Mouse (Mus musculus) C2C12 (cell line): ENCODE measurements around the gene Fgd2.

Source experiments
- CTCF ChIP-seq: IDR thresholded peaks from one replicate; pipeline ENCODE4 v1.5.1; 2011; ENCODE audit not compliant: control insufficient read depth, insufficient read depth, insufficient read length
- FOSL1 ChIP-seq: IDR thresholded peaks from one replicate; pipeline ENCODE4 v1.8.0; 2011; ENCODE audit warnings: mild to moderate bottlenecking, low read length; ENCODE audit not compliant: poor library complexity, insufficient read depth, severe bottlenecking
- MAX ChIP-seq: IDR thresholded peaks from one replicate; pipeline ENCODE4 v1.6.1; 2011; ENCODE audit warnings: mild to moderate bottlenecking, control low read depth
- MYOD1 ChIP-seq: IDR thresholded peaks from one replicate; pipeline ENCODE4 v1.6.1; 2011; ENCODE audit warnings: low read depth; ENCODE audit not compliant: control insufficient read depth, insufficient read length
- MYOG ChIP-seq: IDR thresholded peaks from one replicate; pipeline ENCODE4 v1.6.1; 2011; ENCODE audit not compliant: control insufficient read depth, insufficient read length; ENCODE audit errors: extremely low read depth
- USF1 ChIP-seq: IDR thresholded peaks from one replicate; pipeline ENCODE4 v1.6.1; 2011; ENCODE audit warnings: low read depth, mild to moderate bottlenecking, control low read depth, moderate library complexity

DNA sequence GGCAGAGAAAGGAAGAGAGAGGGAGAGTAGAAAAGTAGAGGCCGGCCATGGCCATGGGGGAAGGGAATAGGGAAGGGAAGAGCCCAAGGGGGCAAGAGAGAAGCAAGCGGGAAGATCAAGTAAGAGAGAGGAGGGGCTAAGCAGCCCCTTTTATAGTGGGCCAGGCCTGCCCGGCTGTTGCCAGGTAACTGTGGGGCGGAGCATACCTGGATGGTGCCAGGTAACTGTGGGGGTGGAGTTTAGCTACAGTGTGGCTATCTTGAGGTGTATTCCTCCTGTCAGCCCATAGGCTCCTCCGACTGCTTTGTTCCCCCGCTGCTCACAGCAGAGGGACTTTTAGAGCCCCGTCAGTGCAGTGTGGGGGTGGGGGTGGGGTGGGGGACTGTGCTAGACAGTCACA lies 8.0 kb downstream of the Fgd2 start:
- TF ChIP-seq CTCF (no peak), MYOG (no peak), FOSL1 (no peak), MYOD1 (no peak), USF1 (no peak), MAX (no peak)
